Mouse (Mus musculus): Measurements from ENCODE around the gene Rps21. TPM values are rescaled to one million over a fixed set of nuclear protein-coding genes. Genes with fewer than 3 reads are reported as not detected.

Gene Rps21
- polyA plus RNA-seq, 1 experiment from 2014 or later, result 468 TPM

DNA sequence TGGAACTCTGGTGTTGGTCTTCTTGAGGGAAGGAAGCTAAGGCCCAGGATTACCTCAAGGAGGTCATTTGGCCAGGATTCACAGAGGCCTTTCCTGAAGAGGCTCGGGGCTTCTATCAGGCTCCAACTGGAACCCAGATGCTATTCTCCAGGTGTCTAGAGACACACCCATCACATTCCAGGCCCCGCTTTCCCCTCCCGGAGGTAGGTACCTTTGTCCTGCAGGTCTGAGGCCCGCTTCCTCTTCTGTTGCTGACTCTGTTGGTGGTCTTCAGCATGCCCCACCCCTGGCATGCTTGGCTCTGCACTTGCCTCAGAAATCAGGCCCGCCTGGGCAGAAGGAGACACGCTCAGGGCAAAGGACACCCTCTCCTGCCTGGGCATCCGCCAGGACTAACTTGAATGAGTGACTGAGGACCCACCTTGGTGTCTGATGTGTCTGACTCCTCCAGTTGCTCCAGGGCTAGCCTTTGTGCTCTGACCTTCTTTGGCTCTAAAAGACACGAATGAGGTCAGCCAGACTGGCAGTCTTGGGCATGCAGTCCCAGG, 20.7 kb downstream of the Rps21 start:
- no peak for DNase-seq (ENCODE audit: low spot score)
- Histone ChIP-seq H3K4me2 (ENCODE audit: low read depth, low read length, severe bottlenecking) (no peak overlapping the region), H3K4me1 (replicated peaks; ENCODE audit: control insufficient read depth, insufficient read depth, low read length) (no peaks in the 10 kb centered on the region), H3K9me3 (ENCODE audit: control insufficient read depth, low read length) (no peaks in the 10 kb centered on the region), H3K9ac (ENCODE audit: low read length) (no peak overlapping the region), H3K27ac (ENCODE audit: low read depth, low read length) (no peak overlapping the region), H3K4me3 (ENCODE audit: low read depth, low read length) (no peak overlapping the region), H3K36me3 (ENCODE audit: control insufficient read depth, insufficient read depth, low read length) (no peaks in the 10 kb centered on the region), H3K27me3 (ENCODE audit: control insufficient read depth, insufficient read depth, low read length) (peaks cover 2% of the 10 kb centered on the region; the same call in 1 of the 2 replicates)
- WGBS, result 69% methylated on average over 8 of the region's 8 CpGs
- no peak for ATAC-seq (replicated peaks; ENCODE audit: low FRiP score)

DNA sequence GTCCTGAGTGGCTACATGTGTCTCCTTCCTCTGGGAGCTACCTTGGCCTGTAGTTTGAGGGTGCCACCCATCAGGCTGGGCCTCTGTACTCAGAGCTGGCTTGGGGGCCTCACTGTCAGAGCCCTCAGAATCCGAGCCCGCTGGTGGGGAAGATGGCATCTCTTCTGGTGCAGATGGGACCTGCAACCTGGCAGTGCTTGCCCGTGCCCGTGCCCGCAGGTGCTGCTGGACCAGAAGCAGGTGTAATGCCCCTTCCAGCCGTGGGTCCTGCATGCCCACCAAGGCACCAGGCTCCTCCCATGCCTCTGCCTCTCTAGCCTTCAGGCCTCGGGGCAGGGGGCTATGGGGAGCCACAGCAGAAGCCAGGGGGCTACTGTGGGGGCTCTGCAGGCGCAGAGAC, 22.1 kb downstream of the Rps21 start:
- H3K27me3 ChIP-seq (ENCODE audit: control insufficient read depth, insufficient read depth, low read length), result peaks cover 1% of the 10 kb centered on the region; the same call in 1 of the 2 replicates
- H3K27ac ChIP-seq (ENCODE audit: low read depth, low read length), result no peak overlapping the region
- ATAC-seq (replicated peaks; ENCODE audit: low FRiP score), result no peak
- no peak overlapping the region for H3K4me3 ChIP-seq (ENCODE audit: low read depth, low read length)
- no peak overlapping the region for H3K4me2 ChIP-seq (ENCODE audit: low read depth, low read length, severe bottlenecking)
- no peak overlapping the region for H3K9ac ChIP-seq (ENCODE audit: low read length)
- DNase-seq (ENCODE audit: low spot score), result no peak
- H3K9me3 ChIP-seq (ENCODE audit: control insufficient read depth, low read length), result no peaks in the 10 kb centered on the region
- no peaks in the 10 kb centered on the region for H3K4me1 ChIP-seq (replicated peaks; ENCODE audit: control insufficient read depth, insufficient read depth, low read length)
- 83% methylated on average over 8 of the region's 8 CpGs for WGBS
- H3K36me3 ChIP-seq (ENCODE audit: control insufficient read depth, insufficient read depth, low read length), result no peaks in the 10 kb centered on the region

DNA sequence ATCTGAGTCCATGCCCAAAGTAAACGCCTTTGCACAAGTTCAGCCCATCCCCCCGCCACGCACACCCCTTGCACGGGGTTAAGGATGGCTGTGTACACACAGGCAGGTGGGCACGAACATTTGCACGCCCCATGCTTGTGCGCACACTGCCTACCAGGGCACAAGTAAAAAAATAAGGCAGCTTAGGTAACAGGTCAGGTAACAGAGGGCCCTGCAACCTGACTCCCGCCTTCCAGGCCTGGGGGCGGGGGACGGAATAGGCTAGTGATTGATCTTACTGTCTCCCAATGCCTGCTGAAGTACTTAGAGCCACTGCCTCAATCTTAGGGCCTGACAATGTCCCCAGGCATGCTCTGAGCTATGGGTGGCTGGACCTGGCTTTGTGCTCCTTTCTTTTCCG, 31.8 kb downstream of the Rps21 start:
- Histone ChIP-seq H3K9me3 (ENCODE audit: control insufficient read depth, low read length) (no peaks in the 10 kb centered on the region), H3K4me1 (replicated peaks; ENCODE audit: control insufficient read depth, insufficient read depth, low read length) (no peaks in the 10 kb centered on the region), H3K4me2 (ENCODE audit: low read depth, low read length, severe bottlenecking) (no peak overlapping the region), H3K36me3 (ENCODE audit: control insufficient read depth, insufficient read depth, low read length) (no peaks in the 10 kb centered on the region), H3K27me3 (ENCODE audit: control insufficient read depth, insufficient read depth, low read length) (no peaks in the 10 kb centered on the region), H3K27ac (ENCODE audit: low read depth, low read length) (no peak overlapping the region), H3K4me3 (ENCODE audit: low read depth, low read length) (no peak overlapping the region), H3K9ac (ENCODE audit: low read length) (no peak overlapping the region)
- WGBS, result 64% methylated on average over 11 of the region's 11 CpGs
- DNase-seq (ENCODE audit: low spot score) (no peak), ATAC-seq (replicated peaks; ENCODE audit: low FRiP score) (no peak)

DNA sequence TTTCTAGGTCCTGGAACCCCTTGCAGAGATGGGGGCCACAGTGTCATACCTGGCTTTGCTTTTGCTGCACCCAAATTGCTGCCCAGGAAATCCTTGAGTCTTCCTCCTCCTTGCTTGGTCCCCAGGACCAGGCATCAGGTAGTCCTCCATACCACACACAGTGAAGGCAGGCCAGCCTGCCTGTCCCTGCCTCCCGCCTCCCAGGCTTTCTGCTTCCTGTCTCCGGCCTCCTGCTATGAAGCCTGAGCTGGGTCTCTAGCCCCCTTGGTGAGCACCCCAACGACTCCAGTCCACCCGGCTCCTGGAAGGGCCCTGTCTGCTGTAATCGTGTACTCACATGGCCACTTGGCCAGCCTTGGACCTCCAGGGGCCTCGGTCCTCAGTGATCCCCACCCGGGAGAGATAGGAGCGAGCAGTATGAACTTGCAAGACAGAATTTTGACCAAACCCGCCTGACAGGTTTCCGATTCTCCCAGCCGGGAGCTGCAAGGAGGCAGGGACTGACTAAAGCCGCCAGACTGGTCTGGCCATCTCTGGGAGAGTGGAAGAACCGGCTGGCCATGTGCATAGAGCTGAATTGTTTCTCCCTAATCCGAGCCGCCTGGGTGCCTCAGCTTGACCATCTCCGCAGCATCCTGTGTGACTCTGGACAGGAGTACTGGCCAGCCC, 32.4 kb downstream of the Rps21 start, which contains the start of gene Rbbp8nl:
Gene Rbbp8nl (minus strand): TSS at position 440 of the 669 bp plus-strand sequence.
- Histone ChIP-seq H3K9ac (ENCODE audit: low read length) (no peak within 1 kb of the TSS), H3K4me3 (ENCODE audit: low read depth, low read length) (no peak within 1 kb of the TSS), H3K9me3 (ENCODE audit: control insufficient read depth, low read length) (no peaks in the 10 kb centered on the region), H3K4me2 (ENCODE audit: low read depth, low read length, severe bottlenecking) (no peak within 1 kb of the TSS), H3K4me1 (replicated peaks; ENCODE audit: control insufficient read depth, insufficient read depth, low read length) (no peaks in the 10 kb centered on the region), H3K27ac (ENCODE audit: low read depth, low read length) (no peak within 1 kb of the TSS), H3K27me3 (ENCODE audit: control insufficient read depth, insufficient read depth, low read length) (no peaks in the 10 kb centered on the region), H3K36me3 (ENCODE audit: control insufficient read depth, insufficient read depth, low read length) (no peaks in the 10 kb centered on the region)
- no peak for ATAC-seq (replicated peaks; ENCODE audit: low FRiP score)
- 38% methylated on average over 16 of the region's 16 CpGs for WGBS
- DNase-seq (ENCODE audit: low spot score), result no peak

DNA sequence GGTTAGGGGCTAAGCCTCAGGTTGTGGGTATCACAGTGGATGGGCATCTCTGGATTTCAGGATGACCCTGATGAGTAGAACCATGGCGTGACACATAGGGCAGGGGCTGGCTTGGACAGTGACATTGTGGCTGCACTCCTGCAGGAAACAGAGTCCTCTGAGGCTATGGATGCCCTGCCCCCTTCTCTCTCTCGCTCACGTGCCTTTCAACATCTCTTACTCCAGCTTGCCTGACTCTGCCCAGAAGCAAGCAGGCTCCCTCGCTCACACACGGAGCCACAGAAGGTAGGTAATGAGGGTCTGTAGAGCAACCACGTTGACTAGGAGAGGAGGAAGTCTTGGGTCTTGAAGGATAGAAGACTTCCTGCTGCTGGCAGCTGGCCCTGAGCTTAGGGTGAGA, 33.3 kb downstream of the Rps21 start:
- Histone ChIP-seq H3K27ac (ENCODE audit: low read depth, low read length) (no peak overlapping the region), H3K4me1 (replicated peaks; ENCODE audit: control insufficient read depth, insufficient read depth, low read length) (no peaks in the 10 kb centered on the region), H3K27me3 (ENCODE audit: control insufficient read depth, insufficient read depth, low read length) (no peaks in the 10 kb centered on the region), H3K9ac (ENCODE audit: low read length) (no peak overlapping the region), H3K4me3 (ENCODE audit: low read depth, low read length) (no peak overlapping the region), H3K4me2 (ENCODE audit: low read depth, low read length, severe bottlenecking) (no peak overlapping the region), H3K36me3 (ENCODE audit: control insufficient read depth, insufficient read depth, low read length) (no peaks in the 10 kb centered on the region), H3K9me3 (ENCODE audit: control insufficient read depth, low read length) (no peaks in the 10 kb centered on the region)
- no peak for ATAC-seq (replicated peaks; ENCODE audit: low FRiP score)
- 70% methylated on average over 6 of the region's 6 CpGs for WGBS
- DNase-seq (ENCODE audit: low spot score), result no peak

DNA sequence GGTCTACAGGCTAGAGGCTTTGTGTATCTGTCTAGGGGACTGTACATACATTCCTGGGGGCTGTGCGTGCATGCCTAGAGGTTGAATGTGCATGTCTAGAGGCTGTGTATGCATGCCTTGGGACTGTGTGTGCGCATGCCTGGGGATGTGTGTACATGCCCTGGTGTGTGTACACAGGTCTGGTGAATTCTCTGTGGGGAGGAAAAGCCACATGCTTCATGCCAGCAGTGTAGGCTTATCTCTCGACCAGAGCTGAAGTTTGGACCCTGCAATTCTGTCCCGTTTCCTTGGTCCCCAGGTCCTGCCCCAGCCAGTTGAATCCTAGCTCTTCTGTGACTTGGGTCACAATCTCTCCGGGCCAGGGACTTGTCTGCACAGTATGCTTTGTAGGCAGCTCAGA, 34.4 kb downstream of the Rps21 start:
- no peak overlapping the region for H3K4me3 ChIP-seq (ENCODE audit: low read depth, low read length)
- no peak overlapping the region for H3K4me2 ChIP-seq (ENCODE audit: low read depth, low read length, severe bottlenecking)
- H3K9ac ChIP-seq (ENCODE audit: low read length), result no peak overlapping the region
- H3K27me3 ChIP-seq (ENCODE audit: control insufficient read depth, insufficient read depth, low read length), result no peaks in the 10 kb centered on the region
- no peaks in the 10 kb centered on the region for H3K4me1 ChIP-seq (replicated peaks; ENCODE audit: control insufficient read depth, insufficient read depth, low read length)
- H3K36me3 ChIP-seq (ENCODE audit: control insufficient read depth, insufficient read depth, low read length), result no peaks in the 10 kb centered on the region
- no peak overlapping the region for H3K27ac ChIP-seq (ENCODE audit: low read depth, low read length)
- 77% methylated on average over 5 of the region's 5 CpGs for WGBS
- ATAC-seq (replicated peaks; ENCODE audit: low FRiP score) (no peak), DNase-seq (ENCODE audit: low spot score) (no peak)
- no peaks in the 10 kb centered on the region for H3K9me3 ChIP-seq (ENCODE audit: control insufficient read depth, low read length)

DNA sequence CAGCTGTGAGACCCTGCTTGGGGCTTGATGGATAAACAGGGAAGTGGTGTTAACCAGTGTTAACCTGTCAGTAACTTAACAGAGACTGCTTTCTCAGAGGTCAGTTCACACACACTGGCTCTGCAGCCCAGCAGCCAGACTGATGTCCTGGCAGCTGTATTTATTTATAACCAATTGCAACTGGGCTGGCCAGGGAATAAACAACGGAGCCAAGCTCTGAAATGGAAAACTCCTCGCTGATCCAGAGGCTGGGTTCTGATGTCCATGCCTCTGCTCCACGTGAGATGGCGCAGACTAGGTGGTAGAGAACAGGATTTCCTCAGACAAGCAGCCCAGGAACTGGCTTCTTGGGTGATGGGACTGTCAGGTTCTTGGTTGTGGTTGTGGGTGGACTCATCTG, 34.8 kb downstream of the Rps21 start:
- H3K4me3 ChIP-seq (ENCODE audit: low read depth, low read length), result no peak overlapping the region
- H3K4me2 ChIP-seq (ENCODE audit: low read depth, low read length, severe bottlenecking), result no peak overlapping the region
- H3K36me3 ChIP-seq (ENCODE audit: control insufficient read depth, insufficient read depth, low read length), result no peaks in the 10 kb centered on the region
- no peak overlapping the region for H3K27ac ChIP-seq (ENCODE audit: low read depth, low read length)
- no peaks in the 10 kb centered on the region for H3K27me3 ChIP-seq (ENCODE audit: control insufficient read depth, insufficient read depth, low read length)
- no peak for ATAC-seq (replicated peaks; ENCODE audit: low FRiP score)
- 85% methylated on average over 4 of the region's 4 CpGs for WGBS
- no peaks in the 10 kb centered on the region for H3K9me3 ChIP-seq (ENCODE audit: control insufficient read depth, low read length)
- H3K9ac ChIP-seq (ENCODE audit: low read length), result no peak overlapping the region
- DNase-seq (ENCODE audit: low spot score), result no peak
- H3K4me1 ChIP-seq (replicated peaks; ENCODE audit: control insufficient read depth, insufficient read depth, low read length), result no peaks in the 10 kb centered on the region

DNA sequence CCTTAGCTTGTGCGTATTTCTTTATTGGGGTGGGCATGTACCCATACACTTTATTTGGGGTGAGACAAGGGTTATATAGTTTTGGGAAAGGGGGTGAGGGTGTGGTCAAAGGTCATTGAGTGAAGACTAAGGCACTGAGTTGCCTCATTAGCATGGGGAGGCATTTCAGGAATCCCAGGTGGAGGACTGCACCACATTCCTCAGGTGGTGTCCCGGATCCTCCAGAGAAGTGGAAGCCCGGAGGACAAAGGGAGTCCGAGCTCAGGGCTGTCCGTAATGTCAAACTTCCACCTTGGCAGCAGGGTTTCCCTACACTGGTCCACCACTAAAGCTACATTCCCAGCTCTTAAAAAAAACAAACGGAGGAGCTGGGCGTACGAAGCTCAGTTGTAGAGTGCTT, 35.7 kb downstream of the Rps21 start:
- H3K4me3 ChIP-seq (ENCODE audit: low read depth, low read length), result no peak overlapping the region
- DNase-seq (ENCODE audit: low spot score) (no peak), ATAC-seq (replicated peaks; ENCODE audit: low FRiP score) (no peak)
- WGBS, result 78% methylated on average over 8 of the region's 8 CpGs
- H3K9me3 ChIP-seq (ENCODE audit: control insufficient read depth, low read length), result no peaks in the 10 kb centered on the region
- H3K9ac ChIP-seq (ENCODE audit: low read length), result no peak overlapping the region
- H3K36me3 ChIP-seq (ENCODE audit: control insufficient read depth, insufficient read depth, low read length), result no peaks in the 10 kb centered on the region
- no peaks in the 10 kb centered on the region for H3K27me3 ChIP-seq (ENCODE audit: control insufficient read depth, insufficient read depth, low read length)
- H3K27ac ChIP-seq (ENCODE audit: low read depth, low read length), result no peak overlapping the region
- H3K4me2 ChIP-seq (ENCODE audit: low read depth, low read length, severe bottlenecking), result no peak overlapping the region
- no peaks in the 10 kb centered on the region for H3K4me1 ChIP-seq (replicated peaks; ENCODE audit: control insufficient read depth, insufficient read depth, low read length)

DNA sequence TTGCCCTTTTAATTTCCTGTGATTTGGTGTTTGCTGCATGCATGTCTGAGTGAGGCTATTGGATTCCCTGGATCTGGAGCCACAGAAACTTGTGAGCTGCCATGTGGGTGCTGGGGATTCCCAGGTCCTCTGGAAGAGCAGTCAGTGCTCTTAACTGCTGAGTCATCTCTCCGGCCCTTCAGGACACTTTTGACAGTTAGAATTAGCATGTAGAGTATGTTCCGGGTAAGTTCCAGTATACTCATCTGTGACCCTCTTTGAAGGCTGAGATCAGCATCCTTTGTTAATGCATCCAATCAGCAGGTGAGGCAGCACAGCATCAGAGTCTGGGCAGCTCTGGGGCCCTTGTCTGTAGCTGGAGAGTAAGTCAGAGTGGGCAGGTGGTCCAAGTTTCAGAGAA, 43.1 kb downstream of the Rps21 start:
- 85% methylated on average over 2 of the region's 2 CpGs for WGBS
- Histone ChIP-seq H3K27me3 (ENCODE audit: control insufficient read depth, insufficient read depth, low read length) (no peaks in the 10 kb centered on the region), H3K36me3 (ENCODE audit: control insufficient read depth, insufficient read depth, low read length) (no peaks in the 10 kb centered on the region), H3K9me3 (ENCODE audit: control insufficient read depth, low read length) (no peaks in the 10 kb centered on the region), H3K27ac (ENCODE audit: low read depth, low read length) (no peak overlapping the region), H3K4me1 (replicated peaks; ENCODE audit: control insufficient read depth, insufficient read depth, low read length) (no peaks in the 10 kb centered on the region), H3K9ac (ENCODE audit: low read length) (no peak overlapping the region), H3K4me3 (ENCODE audit: low read depth, low read length) (no peak overlapping the region), H3K4me2 (ENCODE audit: low read depth, low read length, severe bottlenecking) (no peak overlapping the region)
- DNase-seq (ENCODE audit: low spot score), result no peak
- no peak for ATAC-seq (replicated peaks; ENCODE audit: low FRiP score)

Data from forebrain, embryonic 11.5 days (tissue).